Mouse (Mus musculus) heart, embryonic 16.5 days (tissue): ENCODE results near the gene 4933406M09Rik. TPM values are rescaled to one million over a fixed set of nuclear protein-coding genes. Genes with fewer than 3 reads are reported as not detected.

ENCODE experiments used
- ATAC-seq: fragments of 200-750 bp; cut with Nextera tagmentation; replicated peaks from 2 replicates; pipeline ENCODE4 v1.8.0; 2017; ENCODE audit warnings: moderate number of reproducible peaks; ENCODE audit not compliant: insufficient read depth, low FRiP score; ENCODE audit errors: extremely low read depth
- H3K27ac ChIP-seq: fragments of 300-500 bp; sonication (generic); 2 replicates; pipeline ENCODE4 v1.5.1; 2014; ENCODE audit warnings: mild to moderate bottlenecking, low read length, control low read depth, moderate library complexity
- H3K27me3 ChIP-seq: fragments of 300-500 bp; sonication (generic); 2 replicates; pipeline ENCODE4 v1.6.1; 2014; ENCODE audit warnings: low read length, mixed read lengths; ENCODE audit not compliant: control insufficient read depth, insufficient read depth
- H3K36me3 ChIP-seq: fragments of 300-500 bp; sonication (generic); 2 replicates; pipeline ENCODE4 v1.6.1; 2014; ENCODE audit not compliant: control insufficient read depth, insufficient read depth
- H3K4me1 ChIP-seq: fragments of 300-500 bp; sonication (generic); 2 replicates; pipeline ENCODE4 v1.6.1; 2014; ENCODE audit warnings: low read length, mixed read lengths; ENCODE audit not compliant: control insufficient read depth, insufficient read depth
- H3K4me2 ChIP-seq: fragments of 300-500 bp; sonication (generic); 2 replicates; pipeline ENCODE4 v1.6.1; 2014; ENCODE audit warnings: low read depth, mild to moderate bottlenecking, control low read depth, low read length
- H3K4me3 ChIP-seq: fragments of 300-500 bp; sonication (generic); 2 replicates; pipeline ENCODE4 v1.5.1; 2014; ENCODE audit warnings: mild to moderate bottlenecking, control low read depth, low read length
- H3K9ac ChIP-seq: fragments of 300-500 bp; sonication (generic); 2 replicates; pipeline ENCODE4 v1.6.1; 2014; ENCODE audit warnings: low read length, control low read depth
- H3K9me3 ChIP-seq: fragments of 300-500 bp; sonication (generic); replicated peaks from 2 replicates; pipeline ENCODE4 v1.6.1; 2016; ENCODE audit warnings: low read length; ENCODE audit not compliant: control insufficient read depth
- WGBS: fragments of 180-500 bp; shearing (Covaris S2); extraction: QIAGEN DNeasy Blood & Tissue Kit; methylation state at CpG from one replicate; pipeline ENCODE4 v1.1.7; 2014; 5-methylcytosine and 5-hydroxymethylcytosine counted together
- polyA plus RNA-seq: library from polyadenylated mRNA; unstranded; fragments of >200 nt; fragmentation: Nextera tagmentation; extraction: Ambion mirVana; gene quantifications from 2 replicates; pipeline ENCODE4 v1.2.1, GENCODE M21; 2015

The 4933406M09Rik gene
- polyA plus RNA-seq, 1 experiment from 2014 or later, result not detected

DNA sequence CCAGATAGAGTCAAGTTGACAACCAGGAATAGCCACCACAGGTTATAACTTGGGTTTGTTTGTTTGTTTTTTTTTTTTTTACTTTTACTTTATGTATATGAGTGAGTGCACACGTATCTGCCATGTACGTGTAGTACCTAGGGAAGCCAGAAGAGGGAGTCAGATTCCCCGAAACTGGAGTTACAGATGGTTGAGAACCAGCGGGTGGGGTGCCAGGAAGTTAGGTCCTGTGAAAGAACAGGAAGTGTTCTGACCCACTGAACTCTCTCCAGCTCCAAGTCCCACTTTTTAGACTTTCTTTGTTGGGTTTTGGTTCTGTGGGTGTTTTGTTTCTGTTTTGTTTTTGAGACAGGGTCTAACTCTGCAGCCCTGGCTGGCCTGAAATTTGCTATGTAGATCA, 49.7 kb downstream of the 4933406M09Rik start:
- no peaks in the 10 kb centered on the region for H3K4me1 ChIP-seq
- H3K27ac ChIP-seq, result no peak overlapping the region
- no peak overlapping the region for H3K4me3 ChIP-seq
- H3K9ac ChIP-seq, result no peak overlapping the region
- no peaks in the 10 kb centered on the region for H3K9me3 ChIP-seq
- no peak for ATAC-seq
- 37% methylated on average over 4 of the region's 4 CpGs for WGBS
- H3K27me3 ChIP-seq, result no peaks in the 10 kb centered on the region
- H3K36me3 ChIP-seq, result peaks cover 19% of the 10 kb centered on the region
- H3K4me2 ChIP-seq, result no peak overlapping the region

DNA sequence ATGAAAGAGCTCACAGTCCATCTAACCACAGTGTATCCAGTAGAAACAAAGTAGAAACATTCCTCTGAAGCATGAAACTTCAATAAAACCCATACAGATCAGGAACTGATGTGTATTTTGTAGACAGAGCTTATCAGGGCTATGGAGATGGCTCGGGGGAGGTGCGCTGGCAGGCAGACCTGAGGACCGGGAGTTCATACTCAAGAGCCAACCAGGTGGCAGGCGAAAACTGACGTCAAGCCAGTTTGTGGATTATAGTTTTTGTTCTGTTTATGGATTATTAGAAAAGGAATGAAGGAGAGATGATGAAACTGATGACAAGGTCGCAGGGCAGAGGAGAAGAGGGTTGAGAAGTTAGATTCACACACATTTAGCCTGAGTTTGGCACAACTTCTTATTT, 54.7 kb downstream of the 4933406M09Rik start:
- Histone ChIP-seq H3K4me3 (no peak overlapping the region), H3K9ac (no peak overlapping the region), H3K27me3 (no peaks in the 10 kb centered on the region), H3K4me1 (no peaks in the 10 kb centered on the region), H3K27ac (no peak overlapping the region), H3K4me2 (no peak overlapping the region), H3K9me3 (no peaks in the 10 kb centered on the region), H3K36me3 (no peaks in the 10 kb centered on the region)
- WGBS, result 87% methylated on average over 6 of the region's 6 CpGs
- ATAC-seq, result no peak

Other genes with a start within 250 kb of the 4933406M09Rik start
- 1.1 and 1.2 TPM in 2 replicates for gene Chil1, start 203.8 kb upstream of the 4933406M09Rik start, polyA plus RNA-seq
- gene Mybph, start 192.5 kb upstream of the 4933406M09Rik start, polyA plus RNA-seq, result 0.64 and 0.96 TPM in 2 replicates
- 26.7 and 30.0 TPM in 2 replicates for gene Adora1, start 150.5 kb upstream of the 4933406M09Rik start, polyA plus RNA-seq
- 2.0 and 3.3 TPM in 2 replicates for gene Myog, start 96.0 kb upstream of the 4933406M09Rik start, polyA plus RNA-seq
- gene Ppfia4, start 53.0 kb upstream of the 4933406M09Rik start, polyA plus RNA-seq, result 10.6 and 11.4 TPM in 2 replicates
- 57.5 and 60.4 TPM in 2 replicates for gene Tmem183a, start 24.0 kb upstream of the 4933406M09Rik start, polyA plus RNA-seq
- gene Cyb5r1, start 19.6 kb downstream of the 4933406M09Rik start, polyA plus RNA-seq, result 42.2 and 49.0 TPM in 2 replicates
- 138 and 148 TPM in 2 replicates for gene Adipor1, start 29.4 kb downstream of the 4933406M09Rik start, polyA plus RNA-seq
- gene Klhl12, start 69.6 kb downstream of the 4933406M09Rik start, polyA plus RNA-seq, result 20.6 and 21.1 TPM in 2 replicates
- gene Rabif, start 108.7 kb downstream of the 4933406M09Rik start, polyA plus RNA-seq, result 29.6 and 29.9 TPM in 2 replicates
- gene Mgat4e, start 163.7 kb downstream of the 4933406M09Rik start, polyA plus RNA-seq, result not detected in 2 replicates
- gene Kdm5b, start 174.2 kb downstream of the 4933406M09Rik start, polyA plus RNA-seq, result 24.4 and 28.0 TPM in 2 replicates